Mouse (Mus musculus) lung, embryonic 14.5 days (tissue): ENCODE data around the gene Mid1. TPM values are rescaled to one million over a fixed set of nuclear protein-coding genes. Genes with fewer than 3 reads are reported as not detected.
"Not testable (repeated sequence)": the region's sequence is repeated elsewhere in the genome, so short reads cannot be mapped to it uniquely, and the experiment has no call there.

ENCODE experiments used
- ATAC-seq: fragments of 200-750 bp; cut with Nextera tagmentation; 2 replicates; pipeline ENCODE4 v1.8.0; 2017; ENCODE audit warnings: mild to moderate bottlenecking, moderate TSS enrichment, moderate library complexity; ENCODE audit not compliant: insufficient read depth
- DNase-seq: peaks from one replicate; pipeline ENCODE4 v3.0.0-alpha.2; 2015
- H3K27ac ChIP-seq: fragments of 300-500 bp; sonication (generic); 2 replicates; pipeline ENCODE4 v1.5.1; 2014; ENCODE audit warnings: low read depth, mild to moderate bottlenecking, moderate library complexity
- H3K27me3 ChIP-seq: fragments of 300-500 bp; sonication (generic); 2 replicates; pipeline ENCODE4 v1.6.1; 2014; ENCODE audit warnings: low read length, control low read depth; ENCODE audit not compliant: insufficient read depth
- H3K36me3 ChIP-seq: fragments of 300-500 bp; sonication (generic); 2 replicates; pipeline ENCODE4 v1.6.1; 2014; ENCODE audit warnings: control low read depth; ENCODE audit not compliant: insufficient read depth
- H3K4me1 ChIP-seq: fragments of 300-500 bp; sonication (generic); 2 replicates; pipeline ENCODE4 v1.6.1; 2014; ENCODE audit warnings: antibody characterized with exemption, control low read depth; ENCODE audit not compliant: insufficient read depth
- H3K4me2 ChIP-seq: fragments of 300-500 bp; sonication (generic); 2 replicates; pipeline ENCODE4 v1.6.1; 2014; ENCODE audit warnings: mild to moderate bottlenecking
- H3K4me3 ChIP-seq: fragments of 300-500 bp; sonication (generic); 2 replicates; pipeline ENCODE4 v1.5.1; 2014; ENCODE audit warnings: low read depth, low read length
- H3K9ac ChIP-seq: fragments of 300-500 bp; sonication (generic); 2 replicates; pipeline ENCODE4 v1.6.1; 2014
- H3K9me3 ChIP-seq: fragments of 300-500 bp; sonication (generic); 2 replicates; pipeline ENCODE4 v1.6.1; 2016; ENCODE audit warnings: low read depth, low read length, control low read depth
- CTCF ChIP-seq: IDR thresholded peaks from 2 replicates; pipeline ENCODE4 v1.5.1; 2016; ENCODE audit warnings: antibody characterized with exemption, low read depth
- WGBS: fragments of 180-500 bp; shearing (Covaris S2); extraction: QIAGEN DNeasy Blood & Tissue Kit; methylation state at CpG from one replicate; pipeline ENCODE4 v1.1.7; 2014; 5-methylcytosine and 5-hydroxymethylcytosine counted together
- polyA plus RNA-seq: library from polyadenylated mRNA; unstranded; fragments of >200 nt; fragmentation: Nextera tagmentation; extraction: Ambion mirVana; gene quantifications from 2 replicates; pipeline ENCODE4 v1.2.1, GENCODE M21; 2014

Mid1 gene
- polyA plus RNA-seq, 1 experiment from 2014 or later = 9.5 TPM

- H3K9me3 ChIP-seq, H3K4me3 ChIP-seq, H3K27me3 ChIP-seq, H3K4me2 ChIP-seq, H3K9ac ChIP-seq, DNase-seq, H3K27ac ChIP-seq, ATAC-seq, H3K4me1 ChIP-seq: not testable (repeated sequence)
- peaks cover 39% of the 10 kb centered on the region for H3K36me3 ChIP-seq
- 81% methylated on average over 5 of the region's 5 CpGs for WGBS
Observed at GRCm38 (mm10) chrX:169976340-169976739, 291.3 kb downstream of the Mid1 start.

- H3K27ac ChIP-seq, H3K9ac ChIP-seq, H3K27me3 ChIP-seq, H3K4me2 ChIP-seq, H3K4me1 ChIP-seq, H3K4me3 ChIP-seq, ATAC-seq, H3K9me3 ChIP-seq: not testable (repeated sequence)
- WGBS = 84% methylated on average over 7 of the region's 7 CpGs
- H3K36me3 ChIP-seq = peaks cover 54% of the 10 kb centered on the region
- peak; percentile 3 for DNase-seq
Observed at GRCm38 (mm10) chrX:169977856-169978435, 292.9 kb downstream of the Mid1 start.

- peaks cover 61% of the 10 kb centered on the region for H3K36me3 ChIP-seq
- WGBS = 63% methylated on average over 29 of the region's 29 CpGs
- not testable (repeated sequence) for H3K27me3 ChIP-seq, ATAC-seq, H3K27ac ChIP-seq, H3K4me2 ChIP-seq, H3K9ac ChIP-seq, H3K9me3 ChIP-seq, H3K4me3 ChIP-seq, H3K4me1 ChIP-seq
- peak; percentile 88 for DNase-seq
Observed at GRCm38 (mm10) chrX:169978436-169979381, 293.7 kb downstream of the Mid1 start.

- H3K9me3 ChIP-seq, H3K27ac ChIP-seq, ATAC-seq, H3K27me3 ChIP-seq, DNase-seq, H3K4me2 ChIP-seq, H3K4me3 ChIP-seq, H3K9ac ChIP-seq, H3K4me1 ChIP-seq: not testable (repeated sequence)
- H3K36me3 ChIP-seq = peaks cover 69% of the 10 kb centered on the region
- 77% methylated on average over 20 of the region's 20 CpGs for WGBS
Observed at GRCm38 (mm10) chrX:169979461-169980202, 294.6 kb downstream of the Mid1 start.

GRCm38 (mm10) chrX:169980203-169980556 is 295.2 kb downstream of the Mid1 start:
- not testable (repeated sequence) for H3K27ac ChIP-seq, ATAC-seq, H3K4me1 ChIP-seq, H3K4me3 ChIP-seq, H3K4me2 ChIP-seq, H3K27me3 ChIP-seq, H3K9ac ChIP-seq
- Histone ChIP-seq H3K9me3 (peaks cover 15% of the 10 kb centered on the region), H3K36me3 (peaks cover 69% of the 10 kb centered on the region)
- 73% methylated on average over 6 of the region's 6 CpGs for WGBS
- peak; percentile 10 for DNase-seq

GRCm38 (mm10) chrX:169980809-169981289 is 295.9 kb downstream of the Mid1 start:
- Histone ChIP-seq H3K27ac (no peak overlapping the region), H3K36me3 (peaks cover 69% of the 10 kb centered on the region), H3K4me1 (no peaks in the 10 kb centered on the region), H3K27me3 (no peaks in the 10 kb centered on the region), H3K9ac (no peak overlapping the region), H3K4me2 (no peak overlapping the region), H3K4me3 (no peak overlapping the region), H3K9me3 (peaks cover 21% of the 10 kb centered on the region)
- ATAC-seq (no peak), DNase-seq (peak; percentile 36)
- TF ChIP-seq CTCF = no peak
- whole genome bisulfite sequencing = 68% methylated on average over 12 of the region's 12 CpGs

- 75% methylated on average over 19 of the region's 19 CpGs for WGBS
- not testable (repeated sequence) for ATAC-seq, H3K4me3 ChIP-seq, H3K9ac ChIP-seq, H3K27ac ChIP-seq, H3K4me2 ChIP-seq, H3K27me3 ChIP-seq, H3K4me1 ChIP-seq
- Histone ChIP-seq H3K9me3 (peaks cover 28% of the 10 kb centered on the region), H3K36me3 (peaks cover 76% of the 10 kb centered on the region)
- DNase-seq = peak; percentile 33
Observed at GRCm38 (mm10) chrX:169981761-169982181, 296.8 kb downstream of the Mid1 start.

GRCm38 (mm10) chrX:169982606-169983400 is 297.8 kb downstream of the Mid1 start:
- not testable (repeated sequence) for H3K27me3 ChIP-seq, H3K9ac ChIP-seq, ATAC-seq, H3K27ac ChIP-seq, H3K4me1 ChIP-seq, H3K4me3 ChIP-seq
- Histone ChIP-seq H3K36me3 (peaks cover 83% of the 10 kb centered on the region), H3K4me2 (peak overlapping the region; percentile 0; the same call in 1 of the 2 replicates), H3K9me3 (peaks cover 36% of the 10 kb centered on the region)
- 83% methylated on average over 23 of the region's 23 CpGs for WGBS
- peak; percentile 2 for DNase-seq

- not testable (repeated sequence) for H3K4me3 ChIP-seq, H3K9ac ChIP-seq, H3K27ac ChIP-seq, H3K27me3 ChIP-seq, ATAC-seq, H3K4me1 ChIP-seq
- H3K9me3 ChIP-seq = peaks cover 39% of the 10 kb centered on the region
- H3K36me3 ChIP-seq = peaks cover 80% of the 10 kb centered on the region
- peak; percentile 61 for DNase-seq
- peak overlapping the region; percentile 0; the same call in 1 of the 2 replicates for H3K4me2 ChIP-seq
- WGBS = 63% methylated on average over 19 of the region's 19 CpGs
Observed at GRCm38 (mm10) chrX:169983401-169984165, 298.6 kb downstream of the Mid1 start.
